Mouse (Mus musculus): ENCODE results near the gene Carmil1.

DNA sequence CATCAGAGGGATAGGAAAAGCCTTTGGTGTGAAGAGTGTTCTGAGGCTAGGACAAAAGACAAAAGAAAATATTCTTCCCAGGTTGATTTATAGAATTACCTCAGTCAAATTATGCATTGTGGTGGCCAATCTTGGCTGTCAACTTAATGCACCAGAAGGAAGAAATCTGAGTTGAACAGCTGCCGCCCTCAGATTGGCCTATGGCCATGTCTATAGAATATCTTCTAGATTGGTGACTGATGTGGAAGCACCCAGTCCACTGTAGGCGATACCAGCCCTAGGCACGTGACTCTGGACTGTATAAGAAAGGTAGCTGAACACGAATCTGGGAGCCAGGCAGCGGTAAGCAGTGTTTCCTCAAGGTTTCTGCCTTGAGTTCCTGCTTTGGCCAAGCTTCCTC, 134.1 kb downstream of the Carmil1 start:
- no peak for TF ChIP-seq EP300 (IDR thresholded peaks at IDR 0.05; ENCODE audit: low read depth)
- TF ChIP-seq CTCF (IDR thresholded peaks at IDR 0.05; ENCODE audit: low read depth) = no peak

All from liver, postnatal 0 days (tissue).